23 mouse cellular contexts compared by ENCODE assay signal in genomic region chr4:88863309-88863708, GRCm38 (mm10). TPM values are rescaled to one million over a fixed set of nuclear protein-coding genes. Genes with fewer than 3 reads are reported as not detected.
DNase-seq lines count a peak whose midpoint lies in the region; ATAC-seq lines count a peak whose summit lies in the region.
"Had no signal": no experiment of that assay in that cellular context is flagged by ENCODE, and none has a peak within 500 bp of the region (broad histone marks: within the 10 kb centered on the region; RNA-seq: fewer than 3 reads in every experiment).

No protein-coding gene starts in this region.

- H3K27ac ChIP-seq in midbrain, embryonic 12.5 days (replicated peaks), result no peak overlapping the region
- no peak overlapping the region for H3K27ac ChIP-seq in midbrain, embryonic 10.5 days (replicated peaks)
- H3K27ac ChIP-seq in forebrain, embryonic 15.5 days (replicated peaks), result no peak overlapping the region
- H3K27ac ChIP-seq in hindbrain, embryonic 13.5 days, result no peak overlapping the region
- H3K27ac ChIP-seq: embryonic facial prominence, embryonic 12.5 days; forebrain, embryonic 12.5 days; heart, adult 2 months; heart, embryonic 15.5 days; hindbrain, embryonic 14.5 days; intestine, embryonic 15.5 days had no signal

- H3K27me3 ChIP-seq in midbrain, embryonic 12.5 days, result peaks cover 35% of the 10 kb centered on the region
- H3K27me3 ChIP-seq in midbrain, embryonic 10.5 days (ENCODE audit: low read depth, poor library complexity, severe bottlenecking), result peaks cover 38% of the 10 kb centered on the region
- H3K27me3 ChIP-seq in forebrain, embryonic 15.5 days, result 0 out of 2 replicates have a peak, but pooled peaks cover 6% of the 10 kb centered on the region
- peaks cover 19% of the 10 kb centered on the region for H3K27me3 ChIP-seq in hindbrain, embryonic 13.5 days
- H3K27me3 ChIP-seq: intestine, embryonic 15.5 days had no signal

- H3K4me3 ChIP-seq in midbrain, embryonic 12.5 days, result no peak overlapping the region
- no peak overlapping the region for H3K4me3 ChIP-seq in midbrain, embryonic 10.5 days
- no peak overlapping the region for H3K4me3 ChIP-seq in forebrain, embryonic 15.5 days
- no peak overlapping the region for H3K4me3 ChIP-seq in hindbrain, embryonic 13.5 days
- H3K4me3 ChIP-seq: embryonic facial prominence, embryonic 12.5 days; forebrain, embryonic 12.5 days; heart, adult 2 months; heart, embryonic 15.5 days; intestine, embryonic 15.5 days had no signal

- peak; percentile 56 for DNase-seq in embryo, embryonic 11 days
- no peak for DNase-seq in embryo, embryonic 9.5 days (ENCODE audit: extremely low spot score)
- no peak for DNase-seq in midbrain, embryonic 10.5 days (ENCODE audit: low spot score)
- DNase-seq in ZHBTc4 (ENCODE audit: low read depth, low spot score), result peak; percentile 72
- no peak for DNase-seq in thymus, postnatal 0 days (ENCODE audit: low spot score)
- DNase-seq: adrenal gland, adult 2 months; adrenal gland, postnatal 25 days; cerebellum, adult 2 months; cerebellum, postnatal 10 days; forebrain, postnatal 0 days; gastrocnemius, postnatal 14 days; heart, adult 2 months; heart, postnatal 14 days had no signal

- no peaks in the 10 kb centered on the region for H3K36me3 ChIP-seq in midbrain, embryonic 12.5 days
- no peaks in the 10 kb centered on the region for H3K36me3 ChIP-seq in midbrain, embryonic 10.5 days
- no peaks in the 10 kb centered on the region for H3K36me3 ChIP-seq in forebrain, embryonic 15.5 days
- H3K36me3 ChIP-seq in hindbrain, embryonic 13.5 days, result no peaks in the 10 kb centered on the region
- H3K36me3 ChIP-seq: embryonic facial prominence, embryonic 12.5 days; forebrain, embryonic 12.5 days; heart, embryonic 15.5 days; intestine, embryonic 15.5 days had no signal

- H3K4me2 ChIP-seq in midbrain, embryonic 12.5 days (replicated peaks), result no peak overlapping the region
- no peak overlapping the region for H3K4me2 ChIP-seq in forebrain, embryonic 15.5 days (replicated peaks)
- no peak overlapping the region for H3K4me2 ChIP-seq in hindbrain, embryonic 13.5 days
- H3K4me2 ChIP-seq: embryonic facial prominence, embryonic 12.5 days; forebrain, embryonic 12.5 days; heart, embryonic 11.5 days; heart, embryonic 15.5 days; hindbrain, embryonic 14.5 days; intestine, embryonic 15.5 days had no signal

- peak; percentile 38; the same call in 1 of the 2 replicates for ATAC-seq in midbrain, embryonic 12.5 days (ENCODE audit: low FRiP score, low read depth)
- ATAC-seq in forebrain, embryonic 15.5 days (replicated peaks), result no peak
- ATAC-seq in hindbrain, embryonic 13.5 days (ENCODE audit: low FRiP score), result no peak
- ATAC-seq: forebrain, postnatal 0 days; intestine, embryonic 15.5 days had no signal

- WGBS in midbrain, embryonic 12.5 days, result 5% methylated on average over 7 of the region's 7 CpGs
- WGBS in midbrain, embryonic 10.5 days, result 7% methylated on average over 7 of the region's 7 CpGs
- WGBS in forebrain, embryonic 15.5 days, result 2% methylated on average over 7 of the region's 7 CpGs
- 7% methylated on average over 7 of the region's 7 CpGs for WGBS in hindbrain, embryonic 13.5 days

- H3K9me3 ChIP-seq in midbrain, embryonic 12.5 days, result no peaks in the 10 kb centered on the region
- H3K9me3 ChIP-seq in midbrain, embryonic 10.5 days (replicated peaks), result no peaks in the 10 kb centered on the region
- H3K9me3 ChIP-seq in forebrain, embryonic 15.5 days, result no peaks in the 10 kb centered on the region
- no peaks in the 10 kb centered on the region for H3K9me3 ChIP-seq in hindbrain, embryonic 13.5 days
- H3K9me3 ChIP-seq: embryonic facial prominence, embryonic 12.5 days; forebrain, embryonic 12.5 days; heart, embryonic 15.5 days; intestine, embryonic 15.5 days had no signal

- no peak overlapping the region for H3K9ac ChIP-seq in midbrain, embryonic 12.5 days (replicated peaks)
- no peak overlapping the region for H3K9ac ChIP-seq in forebrain, embryonic 15.5 days (replicated peaks)
- no peak overlapping the region for H3K9ac ChIP-seq in hindbrain, embryonic 13.5 days
- H3K9ac ChIP-seq: embryonic facial prominence, embryonic 12.5 days; forebrain, embryonic 12.5 days; forebrain, postnatal 0 days; heart, embryonic 15.5 days; hindbrain, embryonic 14.5 days; intestine, embryonic 15.5 days had no signal

- peaks cover 9% of the 10 kb centered on the region for H3K4me1 ChIP-seq in midbrain, embryonic 12.5 days
- peaks cover 20% of the 10 kb centered on the region for H3K4me1 ChIP-seq in midbrain, embryonic 10.5 days
- peaks cover 7% of the 10 kb centered on the region; the same call in 1 of the 2 replicates for H3K4me1 ChIP-seq in forebrain, embryonic 15.5 days
- H3K4me1 ChIP-seq in hindbrain, embryonic 13.5 days (replicated peaks), result peaks cover 14% of the 10 kb centered on the region
- H3K4me1 ChIP-seq: intestine, embryonic 15.5 days had no signal

RNA-seq across cellular contexts. Expression of gene Ifna1, which starts 13.4 kb away (rescaled TPM):
- not detected in 2 replicates for polyA plus RNA-seq in midbrain, embryonic 12.5 days (2016; fragmentation: Nextera tagmentation; extraction: Ambion mirVana)
- polyA plus RNA-seq in midbrain, embryonic 10.5 days (2016; fragmentation: Nextera tagmentation; extraction: Ambion mirVana), result not detected in 2 replicates
- polyA plus RNA-seq in forebrain, embryonic 15.5 days (2015; fragmentation: Nextera tagmentation; extraction: Ambion mirVana), result not detected in 2 replicates
- not detected in 2 replicates for polyA plus RNA-seq in thymus, postnatal 0 days (2015; fragmentation: Nextera tagmentation; extraction: Ambion mirVana)
- not detected in 2 replicates for polyA plus RNA-seq in hindbrain, embryonic 13.5 days (2015; fragmentation: Nextera tagmentation; extraction: Ambion mirVana)
- polyA plus RNA-seq: adrenal gland, adult 2 months; cerebellum, adult 2 months; embryonic facial prominence, embryonic 12.5 days; forebrain, embryonic 12.5 days; forebrain, postnatal 0 days; gonadal fat pad, adult 2 months; heart, adult 2 months; heart, embryonic 11.5 days; heart, embryonic 15.5 days; hindbrain, embryonic 14.5 days; intestine, embryonic 15.5 days had no signal

RNA-seq across cellular contexts. Expression of gene Ifne, which starts 16.7 kb away (rescaled TPM):
- polyA plus RNA-seq in midbrain, embryonic 12.5 days (2016; fragmentation: Nextera tagmentation; extraction: Ambion mirVana), result not detected in 2 replicates
- not detected in 2 replicates for polyA plus RNA-seq in midbrain, embryonic 10.5 days (2016; fragmentation: Nextera tagmentation; extraction: Ambion mirVana)
- not detected in 2 replicates for polyA plus RNA-seq in forebrain, embryonic 15.5 days (2015; fragmentation: Nextera tagmentation; extraction: Ambion mirVana)
- not detected in 2 replicates for polyA plus RNA-seq in thymus, postnatal 0 days (2015; fragmentation: Nextera tagmentation; extraction: Ambion mirVana)
- polyA plus RNA-seq in hindbrain, embryonic 13.5 days (2015; fragmentation: Nextera tagmentation; extraction: Ambion mirVana), result not detected in 2 replicates
- polyA plus RNA-seq: adrenal gland, adult 2 months; cerebellum, adult 2 months; embryonic facial prominence, embryonic 12.5 days; forebrain, embryonic 12.5 days; forebrain, postnatal 0 days; gonadal fat pad, adult 2 months; heart, adult 2 months; heart, embryonic 11.5 days; heart, embryonic 15.5 days; hindbrain, embryonic 14.5 days; intestine, embryonic 15.5 days had no signal

RNA-seq across cellular contexts. Expression of gene Ifna4, which starts 21.6 kb away (rescaled TPM):
- not detected in 2 replicates for polyA plus RNA-seq in midbrain, embryonic 12.5 days (2016; fragmentation: Nextera tagmentation; extraction: Ambion mirVana)
- not detected in 2 replicates for polyA plus RNA-seq in midbrain, embryonic 10.5 days (2016; fragmentation: Nextera tagmentation; extraction: Ambion mirVana)
- polyA plus RNA-seq in forebrain, embryonic 15.5 days (2015; fragmentation: Nextera tagmentation; extraction: Ambion mirVana), result not detected in 2 replicates
- polyA plus RNA-seq in thymus, postnatal 0 days (2015; fragmentation: Nextera tagmentation; extraction: Ambion mirVana), result not detected in 2 replicates
- not detected in 2 replicates for polyA plus RNA-seq in hindbrain, embryonic 13.5 days (2015; fragmentation: Nextera tagmentation; extraction: Ambion mirVana)
- polyA plus RNA-seq: adrenal gland, adult 2 months; cerebellum, adult 2 months; embryonic facial prominence, embryonic 12.5 days; forebrain, embryonic 12.5 days; forebrain, postnatal 0 days; gonadal fat pad, adult 2 months; heart, adult 2 months; heart, embryonic 11.5 days; heart, embryonic 15.5 days; hindbrain, embryonic 14.5 days; intestine, embryonic 15.5 days had no signal

RNA-seq across cellular contexts. Expression of gene Ifna5, which starts 28.0 kb away (rescaled TPM):
- not detected in 2 replicates for polyA plus RNA-seq in midbrain, embryonic 12.5 days (2016; fragmentation: Nextera tagmentation; extraction: Ambion mirVana)
- polyA plus RNA-seq in midbrain, embryonic 10.5 days (2016; fragmentation: Nextera tagmentation; extraction: Ambion mirVana), result not detected in 2 replicates
- not detected in 2 replicates for polyA plus RNA-seq in forebrain, embryonic 15.5 days (2015; fragmentation: Nextera tagmentation; extraction: Ambion mirVana)
- polyA plus RNA-seq in thymus, postnatal 0 days (2015; fragmentation: Nextera tagmentation; extraction: Ambion mirVana), result not detected in 2 replicates
- polyA plus RNA-seq in hindbrain, embryonic 13.5 days (2015; fragmentation: Nextera tagmentation; extraction: Ambion mirVana), result not detected in 2 replicates
- polyA plus RNA-seq: adrenal gland, adult 2 months; cerebellum, adult 2 months; embryonic facial prominence, embryonic 12.5 days; forebrain, embryonic 12.5 days; forebrain, postnatal 0 days; gonadal fat pad, adult 2 months; heart, adult 2 months; heart, embryonic 11.5 days; heart, embryonic 15.5 days; hindbrain, embryonic 14.5 days; intestine, embryonic 15.5 days had no signal

RNA-seq across cellular contexts. Expression of gene Ifna6, which starts 36.1 kb away (rescaled TPM):
- not detected in 2 replicates for polyA plus RNA-seq in midbrain, embryonic 12.5 days (2016; fragmentation: Nextera tagmentation; extraction: Ambion mirVana)
- not detected in 2 replicates for polyA plus RNA-seq in midbrain, embryonic 10.5 days (2016; fragmentation: Nextera tagmentation; extraction: Ambion mirVana)
- polyA plus RNA-seq in forebrain, embryonic 15.5 days (2015; fragmentation: Nextera tagmentation; extraction: Ambion mirVana), result not detected in 2 replicates
- polyA plus RNA-seq in thymus, postnatal 0 days (2015; fragmentation: Nextera tagmentation; extraction: Ambion mirVana), result not detected in 2 replicates
- not detected in 2 replicates for polyA plus RNA-seq in hindbrain, embryonic 13.5 days (2015; fragmentation: Nextera tagmentation; extraction: Ambion mirVana)
- polyA plus RNA-seq: adrenal gland, adult 2 months; cerebellum, adult 2 months; embryonic facial prominence, embryonic 12.5 days; forebrain, embryonic 12.5 days; forebrain, postnatal 0 days; gonadal fat pad, adult 2 months; heart, adult 2 months; heart, embryonic 11.5 days; heart, embryonic 15.5 days; hindbrain, embryonic 14.5 days; intestine, embryonic 15.5 days had no signal

Comparison
In these comparisons a context has a peak if more than half of its experiments do, and no peak if none do; other contexts are left out.
1. DNase-seq: peak in embryo, embryonic 11 days (single experiment) and ZHBTc4 (single experiment); none in embryo, embryonic 9.5 days (single experiment), midbrain, embryonic 10.5 days (single experiment) and thymus, postnatal 0 days (single experiment).